Comparison of ENCODE assay signal across 8 mouse cellular contexts in genomic region chr19:5842785-5843730, GRCm38 (mm10). TPM values are rescaled to one million over a fixed set of nuclear protein-coding genes. Genes with fewer than 3 reads are reported as not detected.
DNase-seq lines count a peak whose midpoint lies in the region; ATAC-seq and TF ChIP-seq lines count a peak whose summit lies in the region.

No protein-coding gene starts in this region.

- no peak for TF ChIP-seq CTCF in lung, embryonic 14.5 days (IDR thresholded peaks at IDR 0.05; ENCODE audit: low read depth)
- no peak for TF ChIP-seq CTCF in spleen, adult 2 months (IDR thresholded peaks at IDR 0.05; ENCODE audit: extremely low read depth, insufficient read depth, insufficient read length, insufficient replicate concordance)

- H3K27me3 ChIP-seq in lung, embryonic 14.5 days (ENCODE audit: insufficient read depth, low read length) = no peaks in the 10 kb centered on the region
- no peaks in the 10 kb centered on the region for H3K27me3 ChIP-seq in hindbrain, embryonic 10.5 days (ENCODE audit: insufficient read depth, poor library complexity, severe bottlenecking)
- H3K27me3 ChIP-seq in liver, embryonic 12.5 days (replicated peaks) = no peaks in the 10 kb centered on the region
- H3K27me3 ChIP-seq in spleen, adult 2 months (ENCODE audit: control insufficient read depth, insufficient read depth, low read length) = no peaks in the 10 kb centered on the region

- TF ChIP-seq POLR2A in spleen, adult 2 months (IDR thresholded peaks at IDR 0.05; ENCODE audit: low read depth, low read length) = no peak

- no peak overlapping the region for H3K9ac ChIP-seq in lung, embryonic 14.5 days
- peak overlapping the region; percentile 86 for H3K9ac ChIP-seq in liver, embryonic 12.5 days

- peak overlapping the region; percentile 40 for H3K4me3 ChIP-seq in lung, embryonic 14.5 days (ENCODE audit: low read depth, low read length)
- H3K4me3 ChIP-seq in hindbrain, embryonic 10.5 days = peak overlapping the region; percentile 48
- H3K4me3 ChIP-seq in liver, embryonic 12.5 days = peak overlapping the region; percentile 57
- H3K4me3 ChIP-seq in spleen, adult 2 months (ENCODE audit: extremely low read depth, insufficient read depth, insufficient read length) = peak overlapping the region; percentile 72

- H3K9me3 ChIP-seq in lung, embryonic 14.5 days (ENCODE audit: low read depth, low read length) = no peaks in the 10 kb centered on the region
- no peaks in the 10 kb centered on the region for H3K9me3 ChIP-seq in hindbrain, embryonic 10.5 days
- no peaks in the 10 kb centered on the region for H3K9me3 ChIP-seq in liver, embryonic 12.5 days (replicated peaks)

- peak overlapping the region; percentile 80 for H3K4me2 ChIP-seq in lung, embryonic 14.5 days
- peak overlapping the region; percentile 79 for H3K4me2 ChIP-seq in liver, embryonic 12.5 days

- ATAC-seq in lung, embryonic 14.5 days (ENCODE audit: insufficient read depth) = no peak
- no peak for ATAC-seq in liver, embryonic 12.5 days

- peaks cover 45% of the 10 kb centered on the region for H3K4me1 ChIP-seq in lung, embryonic 14.5 days (ENCODE audit: insufficient read depth)
- peaks cover 95% of the 10 kb centered on the region for H3K4me1 ChIP-seq in hindbrain, embryonic 10.5 days (replicated peaks)
- peaks cover 79% of the 10 kb centered on the region for H3K4me1 ChIP-seq in liver, embryonic 12.5 days
- peaks cover 18% of the 10 kb centered on the region; the same call in 1 of the 2 replicates for H3K4me1 ChIP-seq in spleen, adult 2 months (ENCODE audit: control insufficient read depth, insufficient read depth, insufficient read length)

- WGBS in lung, embryonic 14.5 days = 73% methylated on average over 9 of the region's 9 CpGs
- WGBS in hindbrain, embryonic 10.5 days = 59% methylated on average over 9 of the region's 9 CpGs
- WGBS in liver, embryonic 12.5 days (ENCODE audit: insufficient replicate concordance) = 43% methylated on average over 9 of the region's 9 CpGs
- 24% methylated on average over 9 of the region's 9 CpGs for WGBS in spleen, adult 2 months

- H3K27ac ChIP-seq in lung, embryonic 14.5 days (ENCODE audit: low read depth) = peak overlapping the region; percentile 55
- H3K27ac ChIP-seq in hindbrain, embryonic 10.5 days = peak overlapping the region; percentile 96
- peak overlapping the region; percentile 98 for H3K27ac ChIP-seq in liver, embryonic 12.5 days
- H3K27ac ChIP-seq in spleen, adult 2 months (ENCODE audit: insufficient read depth, low read length) = peak overlapping the region; percentile 100

- H3K36me3 ChIP-seq in lung, embryonic 14.5 days (ENCODE audit: insufficient read depth) = no peaks in the 10 kb centered on the region
- no peaks in the 10 kb centered on the region for H3K36me3 ChIP-seq in hindbrain, embryonic 10.5 days
- no peaks in the 10 kb centered on the region for H3K36me3 ChIP-seq in liver, embryonic 12.5 days
- H3K36me3 ChIP-seq in spleen, adult 2 months (ENCODE audit: control insufficient read depth, insufficient read depth, low read length) = no peaks in the 10 kb centered on the region

- peak; percentile 42 for DNase-seq in lung, embryonic 14.5 days
- DNase-seq in lung, postnatal 10 days = no peak
- peak; percentile 58 for DNase-seq in embryo, embryonic 10.5 days (ENCODE audit: low spot score)
- peak; percentile 52 for DNase-seq in hindbrain, embryonic 10.5 days (ENCODE audit: low spot score)
- DNase-seq in spleen, adult 2 months (ENCODE audit: low read depth in 1 of 2, low spot score in 2 of 2) = peak in 1 of 2 experiments; percentile 30
- DNase-seq in right cerebral cortex, adult 18-20 months = no peak
- no peak for DNase-seq in frontal cortex, postnatal 25 days (ENCODE audit: low spot score in 2 of 2)

RNA-seq across cellular contexts. Expression of gene Frmd8, which starts 32.0 kb away (rescaled TPM):
- polyA plus RNA-seq in lung, embryonic 14.5 days (2014; fragmentation: Nextera tagmentation; extraction: Ambion mirVana) = 37.9 and 42.2 TPM in 2 replicates
- polyA plus RNA-seq in hindbrain, embryonic 10.5 days (2016; fragmentation: Nextera tagmentation; extraction: Ambion mirVana) = 37.2 and 37.8 TPM in 2 replicates
- 22.1 and 24.2 TPM in 2 replicates for polyA plus RNA-seq in liver, embryonic 12.5 days (2016; fragmentation: Nextera tagmentation; extraction: Ambion mirVana)
- polyA plus RNA-seq in spleen, adult 2 months (2012; rRNA removed) = 42.3 and 43.9 TPM in 2 replicates

RNA-seq across cellular contexts. Expression of gene Slc25a45, which starts 34.5 kb away (rescaled TPM):
- 2.4 TPM in 2 replicates for polyA plus RNA-seq in lung, embryonic 14.5 days (2014; fragmentation: Nextera tagmentation; extraction: Ambion mirVana)
- polyA plus RNA-seq in hindbrain, embryonic 10.5 days (2016; fragmentation: Nextera tagmentation; extraction: Ambion mirVana) = 2.8 TPM in 2 replicates
- 7.5 and 7.7 TPM in 2 replicates for polyA plus RNA-seq in liver, embryonic 12.5 days (2016; fragmentation: Nextera tagmentation; extraction: Ambion mirVana)
- 36.6 and 37.6 TPM in 2 replicates for polyA plus RNA-seq in spleen, adult 2 months (2012; rRNA removed)

RNA-seq across cellular contexts. Expression of gene Tigd3, which starts 50.9 kb away (rescaled TPM):
- 2.7 and 3.8 TPM in 2 replicates for polyA plus RNA-seq in lung, embryonic 14.5 days (2014; fragmentation: Nextera tagmentation; extraction: Ambion mirVana)
- polyA plus RNA-seq in hindbrain, embryonic 10.5 days (2016; fragmentation: Nextera tagmentation; extraction: Ambion mirVana) = 9.9 and 11.3 TPM in 2 replicates
- polyA plus RNA-seq in liver, embryonic 12.5 days (2016; fragmentation: Nextera tagmentation; extraction: Ambion mirVana) = 3.2 and 3.5 TPM in 2 replicates
- polyA plus RNA-seq in spleen, adult 2 months (2012; rRNA removed) = 1.3 TPM in 2 replicates

Comparison
In these comparisons a context has a peak if more than half of its experiments do, and no peak if none do; other contexts are left out.
1. DNase-seq: peak in lung, embryonic 14.5 days (single experiment), embryo, embryonic 10.5 days (single experiment) and hindbrain, embryonic 10.5 days (single experiment); none in lung, postnatal 10 days (single experiment), right cerebral cortex, adult 18-20 months (single experiment) and frontal cortex, postnatal 25 days (0 of 2).
2. Peak in every context shown above with its lines, with median percentiles within 50 percentile points of each other: H3K27ac ChIP-seq and H3K4me3 ChIP-seq.